Mouse (Mus musculus) layer of hippocampus, adult 2 months (tissue): ENCODE measurements around the gene Slamf8. TPM values are rescaled to one million over a fixed set of nuclear protein-coding genes. Genes with fewer than 3 reads are reported as not detected.
A peak's percentile ranks its signal among the peaks of the same experiment; 100 is the strongest.

Experiments used
- DNase-seq, 2 experiments: peaks; one replicate each; pipeline ENCODE4 v3.0.0; 2022; ENCODE audit warnings: low spot score in 2 of 2
- H3K27ac ChIP-seq: fragments of 200-600 bp; 2 replicates; pipeline ENCODE4 v1.8.1; 2022
- H3K4me3 ChIP-seq: fragments of 200-600 bp; 2 replicates; pipeline ENCODE4 v1.8.1; 2022; ENCODE audit warnings: mild to moderate bottlenecking
- CTCF ChIP-seq: fragments of 200-600 bp; conservative IDR thresholded peaks from 2 replicates; pipeline ENCODE4 v1.8.1; 2022; ENCODE audit warnings: antibody characterized with exemption, mild to moderate bottlenecking, moderate library complexity
- total RNA-seq, 2 experiments: library from RNA; stranded (reverse); gene quantifications; 2 replicates each; pipeline ENCODE4 v1.2.3; 2021

The Slamf8 gene
- total RNA-seq, 2 experiments from 2014 or later, result not detected

DNA sequence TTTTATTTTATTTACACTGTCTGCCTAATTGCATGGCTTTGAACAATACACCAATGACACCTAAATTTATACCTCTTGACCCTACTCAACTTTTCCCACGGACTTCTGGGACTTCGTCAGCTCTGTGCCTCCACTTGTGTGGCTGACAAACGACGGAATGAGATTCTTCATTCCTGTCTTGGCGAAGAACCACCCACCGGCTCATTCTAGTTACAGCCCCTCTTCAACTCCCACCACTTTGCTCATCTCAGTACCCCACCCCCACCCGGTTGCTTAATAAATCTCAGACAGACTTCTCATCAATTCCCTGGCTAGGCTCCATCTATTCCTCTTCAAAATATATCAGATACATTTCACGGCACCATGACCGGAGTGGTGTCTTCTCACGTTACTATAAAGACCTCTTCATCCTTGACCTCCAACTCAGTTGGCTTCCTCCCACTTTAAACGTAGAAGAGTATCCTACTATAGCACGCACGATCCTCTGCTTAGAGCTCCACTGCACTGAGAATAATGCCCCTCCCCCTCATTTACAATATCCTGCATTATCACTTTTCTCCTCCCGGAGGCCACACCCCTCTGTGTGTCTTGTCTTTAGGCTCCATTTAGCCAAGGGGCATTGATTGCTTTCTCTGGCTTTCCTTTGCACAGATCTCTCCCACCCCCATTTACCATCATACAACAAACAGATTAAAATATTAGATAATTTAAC is 27.2 kb upstream of the Slamf8 start:
- Histone ChIP-seq H3K27ac (no peak overlapping the region), H3K4me3 (peak overlapping the region; percentile 50)
- DNase-seq, result no peak
- no peak for TF ChIP-seq CTCF

DNA sequence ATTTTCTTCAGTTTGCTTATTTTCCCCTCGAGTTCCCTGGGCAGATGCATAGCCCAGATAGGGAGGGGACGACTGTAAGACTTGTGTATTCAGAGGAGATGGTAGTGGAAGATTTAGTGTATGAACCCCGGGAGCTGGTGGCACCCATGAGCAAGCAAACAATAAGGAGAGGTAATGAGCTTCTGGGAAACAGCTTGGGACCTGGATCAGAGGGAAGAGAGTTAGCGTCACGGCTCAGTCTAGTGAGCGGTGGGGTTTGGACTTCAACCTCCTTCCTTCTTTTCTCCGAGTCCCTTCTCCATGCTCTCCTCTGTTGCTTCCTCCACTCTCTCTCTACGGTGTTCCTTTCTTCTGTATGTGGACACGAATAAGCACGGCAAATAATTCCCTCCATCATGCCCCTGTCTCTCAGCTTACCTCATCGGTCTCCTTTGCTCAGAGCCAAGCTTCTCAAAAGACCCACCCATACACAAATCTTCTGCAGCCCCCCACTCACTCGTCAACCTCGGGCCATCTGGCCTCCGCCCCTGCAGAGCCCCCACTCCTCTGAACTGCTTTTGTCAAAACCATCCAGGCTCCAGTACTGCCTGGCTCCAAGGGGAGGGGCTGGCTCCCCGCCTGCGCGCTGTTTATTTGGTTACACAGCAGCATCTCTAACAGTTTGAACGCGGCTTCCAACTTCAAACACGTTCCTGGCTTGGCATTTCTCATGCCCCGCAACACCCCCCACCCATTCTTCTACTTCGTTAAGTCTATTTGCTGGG is 26.4 kb upstream of the Slamf8 start:
- DNase-seq, result peak in 1 of 2 experiments; percentile 46
- Histone ChIP-seq H3K27ac (no peak overlapping the region; the same call in 1 of the 2 replicates), H3K4me3 (peak overlapping the region; percentile 50)
- no peak for TF ChIP-seq CTCF

DNA sequence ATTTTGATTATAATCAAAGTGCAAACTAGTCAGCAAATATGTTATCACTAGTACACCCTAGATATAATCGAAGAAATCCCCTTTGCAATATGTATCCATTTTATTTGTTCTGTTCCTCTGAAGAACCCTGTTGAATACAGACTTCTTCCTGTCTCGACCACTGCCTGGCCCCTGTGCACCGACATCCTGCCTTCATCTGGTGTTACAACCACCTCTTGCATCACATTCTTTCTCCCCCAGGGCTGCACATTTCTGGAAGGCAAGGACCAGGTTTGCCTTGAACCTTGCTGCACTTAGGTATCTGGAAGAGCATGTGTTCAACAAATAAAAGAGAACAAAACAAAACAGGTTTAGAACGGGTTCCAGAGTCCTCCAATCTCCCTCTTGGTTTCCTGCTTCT is 25.0 kb upstream of the Slamf8 start:
- DNase-seq, result no peak
- TF ChIP-seq CTCF, result no peak
- Histone ChIP-seq H3K4me3 (no peak overlapping the region), H3K27ac (no peak overlapping the region)

DNA sequence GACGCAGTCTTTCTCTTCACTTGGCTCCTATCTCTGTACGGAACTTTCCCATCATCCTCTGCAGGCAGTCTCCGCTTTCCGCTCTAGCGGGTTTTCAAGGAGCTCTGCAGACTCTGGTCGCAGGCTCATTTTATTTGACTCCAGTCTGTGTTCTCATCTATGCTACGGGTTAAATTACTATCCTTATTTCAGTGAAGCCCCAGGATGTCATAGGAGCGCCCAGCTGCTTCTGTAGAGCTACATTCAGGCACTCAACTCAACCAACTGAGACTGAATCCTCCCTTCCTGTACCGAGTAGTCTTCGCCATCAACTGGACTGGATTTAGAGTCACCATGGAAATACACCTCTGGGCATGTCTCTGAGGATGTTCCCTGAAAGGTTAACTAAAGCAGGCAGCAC is 24.3 kb upstream of the Slamf8 start:
- no peak for DNase-seq
- no peak for TF ChIP-seq CTCF
- Histone ChIP-seq H3K27ac (no peak overlapping the region), H3K4me3 (no peak overlapping the region)

DNA sequence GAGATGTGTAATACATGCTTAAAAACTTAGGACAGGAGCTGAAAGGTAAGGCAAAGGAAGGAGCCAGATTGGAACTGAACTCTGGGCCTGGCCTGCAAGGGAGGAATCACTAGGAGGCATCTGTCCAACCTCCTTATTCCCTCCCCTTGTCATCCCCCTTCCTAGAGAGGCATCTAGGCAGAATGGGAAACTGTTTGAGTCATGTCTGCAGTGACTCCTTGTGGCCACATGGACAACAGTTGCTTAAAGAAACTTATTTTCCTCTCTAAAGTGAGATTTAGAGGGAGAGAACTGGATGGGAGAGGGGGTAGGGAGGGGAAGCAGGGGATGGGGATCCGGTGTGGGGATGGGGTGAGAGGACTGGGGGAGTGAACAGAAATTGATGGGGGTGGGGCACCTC is 22.4 kb upstream of the Slamf8 start:
- DNase-seq, result no peak
- TF ChIP-seq CTCF, result peak; percentile 55
- Histone ChIP-seq H3K4me3 (no peak overlapping the region), H3K27ac (no peak overlapping the region)

DNA sequence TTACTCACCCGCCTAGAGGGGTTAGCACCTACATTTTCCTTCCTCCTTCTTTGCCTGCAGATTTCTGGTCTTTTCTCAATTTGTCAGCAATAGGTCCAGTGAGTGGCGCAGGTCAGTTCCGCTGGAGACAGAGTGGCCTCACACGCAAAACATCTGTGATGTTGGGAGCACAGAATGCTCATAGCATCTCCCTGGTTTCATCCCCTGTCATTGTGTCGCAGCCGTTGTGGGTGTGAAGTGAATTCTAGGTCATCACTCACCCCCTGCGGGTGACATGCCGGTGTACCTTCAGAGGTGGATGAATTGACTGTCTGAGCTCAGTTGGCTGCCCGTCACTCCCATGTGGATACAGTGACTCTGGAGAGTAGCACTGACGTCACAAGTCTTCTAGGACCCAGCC is 20.9 kb upstream of the Slamf8 start:
- no peak overlapping the region for H3K4me3 ChIP-seq
- DNase-seq, result no peak
- no peak overlapping the region for H3K27ac ChIP-seq
- no peak for TF ChIP-seq CTCF

DNA sequence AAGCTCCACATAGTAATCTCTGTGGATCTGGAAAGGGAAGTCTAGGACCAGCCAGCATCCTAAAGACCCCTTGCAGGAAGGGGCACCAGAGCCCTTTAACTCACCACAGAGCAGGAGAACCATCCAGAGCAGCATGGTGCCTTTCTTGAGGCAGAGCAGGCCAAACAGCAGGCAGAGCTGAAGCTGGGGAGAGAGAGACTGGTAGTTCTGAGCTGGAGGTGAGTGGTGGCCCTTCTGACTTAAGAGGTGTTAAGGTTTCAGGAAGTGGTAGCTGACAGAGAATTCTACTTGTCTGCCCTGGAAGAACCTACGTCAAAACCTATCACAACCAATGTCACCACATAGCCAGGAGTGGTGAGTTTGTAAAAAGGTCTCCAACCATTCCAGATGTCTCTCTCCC is 12.0 kb upstream of the Slamf8 start, which contains the start of gene Fcrl6:
Gene Fcrl6 (minus strand): TSS at position 226 of the 400 bp plus-strand sequence.
- TF ChIP-seq CTCF, result no peak
- DNase-seq, result no peak

DNA sequence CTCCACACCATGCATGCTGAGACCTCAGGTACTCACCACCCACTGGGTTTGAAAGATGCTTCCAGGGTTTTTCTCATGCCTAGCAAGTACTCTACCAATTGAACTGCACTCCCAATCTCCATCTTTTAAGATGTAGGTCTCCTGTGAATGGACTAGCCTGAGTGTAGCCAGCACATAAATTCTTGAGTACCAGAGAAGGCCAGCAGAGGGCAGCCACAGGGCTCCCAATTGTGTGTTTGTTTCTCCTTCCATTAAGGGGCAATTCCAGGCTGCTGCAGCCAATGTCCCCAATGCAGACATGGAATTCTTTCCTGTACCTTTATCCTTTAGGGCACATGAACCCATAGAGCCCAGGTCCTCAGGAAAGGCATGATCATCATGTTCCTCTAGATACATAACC is 4.1 kb upstream of the Slamf8 start:
- DNase-seq, result peak in 1 of 2 experiments; percentile 46

More for the DNA sequence above, 12.0 kb upstream of the Slamf8 start, which contains the start of gene Fcrl6:
- H3K4me3 ChIP-seq, result no peak within 1 kb of the TSS
- H3K27ac ChIP-seq, result no peak within 1 kb of the TSS

DNA sequence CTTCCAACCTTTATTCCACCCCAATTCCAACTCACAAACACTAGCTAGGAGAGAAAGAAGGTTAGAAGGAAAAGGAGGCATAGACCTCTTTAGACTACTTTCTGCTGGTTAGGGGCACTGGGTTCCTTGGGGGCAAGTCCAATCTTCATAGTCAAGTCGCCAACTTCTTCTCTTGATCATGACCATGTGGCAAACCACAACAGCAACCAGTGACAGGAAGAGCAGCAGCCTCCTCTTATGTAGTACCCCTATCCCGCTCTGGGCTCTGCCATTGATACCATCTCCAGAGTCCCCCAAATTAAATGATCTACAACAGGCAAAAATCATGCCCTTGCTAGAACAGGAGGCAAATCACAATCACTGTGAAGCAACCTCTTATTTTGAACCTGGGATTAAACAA is 3.6 kb upstream of the Slamf8 start:
- Histone ChIP-seq H3K27ac (no peak overlapping the region), H3K4me3 (no peak overlapping the region)
- DNase-seq, result no peak
- no peak for TF ChIP-seq CTCF

More for the DNA sequence above, 4.1 kb upstream of the Slamf8 start:
- TF ChIP-seq CTCF, result peak; percentile 86
- Histone ChIP-seq H3K4me3 (no peak overlapping the region), H3K27ac (no peak overlapping the region)

DNA sequence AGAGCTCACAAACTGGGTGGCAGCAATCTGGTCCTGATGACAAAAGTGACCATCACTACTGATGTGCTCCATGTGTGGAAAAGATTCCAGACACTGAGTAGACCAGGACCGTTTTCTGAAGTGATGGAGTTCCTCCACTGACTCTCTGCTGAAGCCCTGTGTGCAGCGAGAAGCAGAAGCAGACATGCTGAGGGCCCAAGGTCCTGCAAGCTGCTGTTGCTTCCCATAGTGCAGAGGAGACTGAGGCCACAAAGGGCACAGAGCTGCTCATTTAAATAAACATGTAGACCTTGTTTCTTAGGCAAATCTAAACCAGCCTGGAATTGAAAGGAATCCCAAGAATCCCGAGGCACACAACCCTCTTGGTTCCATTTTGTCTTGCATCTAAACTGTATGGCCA is 3.0 kb upstream of the Slamf8 start:
- H3K27ac ChIP-seq, result no peak overlapping the region
- no peak for DNase-seq
- TF ChIP-seq CTCF, result no peak
- no peak overlapping the region for H3K4me3 ChIP-seq

DNA sequence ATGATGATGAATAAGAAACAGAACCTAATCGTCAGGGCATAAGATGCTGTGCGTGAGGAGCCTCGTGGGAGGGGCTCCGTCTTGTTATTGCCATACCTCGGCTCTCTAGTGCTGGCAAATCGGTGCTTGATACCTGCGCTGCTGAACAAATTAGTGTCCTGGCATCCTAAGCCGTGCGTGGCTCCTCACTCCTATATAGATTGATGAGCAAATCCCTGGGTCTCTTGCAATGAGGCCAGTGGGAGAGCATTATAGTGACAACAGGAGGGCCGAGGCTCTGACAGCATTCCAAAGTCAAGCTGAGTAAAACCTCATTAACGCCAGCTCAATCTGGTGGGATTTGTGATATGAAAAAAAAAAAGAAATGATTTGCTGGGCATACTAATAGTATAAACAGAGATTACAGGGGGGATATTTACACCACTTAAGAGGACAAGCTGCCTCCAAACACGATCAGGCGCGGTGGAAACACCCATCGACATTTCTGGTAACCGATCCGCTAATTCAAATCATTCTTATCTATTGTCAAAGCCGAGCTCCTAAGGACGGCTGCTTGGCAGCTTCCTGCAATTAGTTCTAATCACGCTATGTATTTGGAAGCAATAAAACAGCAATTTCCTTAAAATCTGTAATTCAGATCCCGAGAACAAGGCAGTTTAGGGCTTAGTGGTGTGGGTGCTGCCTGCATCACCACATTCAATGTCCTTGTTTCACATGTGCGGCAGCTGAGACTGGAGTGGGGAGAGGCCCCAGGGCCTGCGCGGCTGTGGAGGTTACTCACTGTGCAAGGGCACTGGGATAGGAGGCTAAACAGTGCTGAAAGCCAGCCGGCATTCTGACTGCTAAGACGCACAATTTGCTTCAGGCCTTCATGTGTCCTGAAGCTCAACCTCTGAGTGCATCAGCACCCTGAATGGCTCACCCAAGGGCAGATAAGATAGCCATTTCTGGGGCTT is 4.5 kb downstream of the Slamf8 start:
- H3K27ac ChIP-seq, result no peak overlapping the region
- no peak overlapping the region for H3K4me3 ChIP-seq
- DNase-seq, result no peak
- no peak for TF ChIP-seq CTCF

DNA sequence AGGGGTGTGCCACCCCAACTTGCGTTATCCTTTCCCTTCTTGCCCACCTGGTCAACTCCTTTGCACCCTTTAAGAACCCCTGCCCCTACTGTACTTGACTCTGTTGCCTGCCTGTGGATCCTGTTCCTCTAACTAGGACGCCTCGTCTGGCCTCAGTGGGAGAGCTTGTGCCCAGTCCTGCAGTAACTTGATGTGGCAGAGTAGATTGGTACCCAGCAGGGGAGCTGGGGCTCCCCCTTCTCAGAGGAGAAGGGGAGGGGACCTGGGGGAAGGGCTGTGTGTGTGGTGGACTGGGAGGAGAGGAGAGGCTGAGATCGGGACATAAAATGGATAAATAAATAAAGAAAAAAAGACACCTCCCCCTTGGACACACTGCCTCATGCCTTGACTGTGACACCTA is 5.3 kb downstream of the Slamf8 start:
- H3K27ac ChIP-seq, result no peak overlapping the region
- no peak for TF ChIP-seq CTCF
- no peak overlapping the region for H3K4me3 ChIP-seq
- DNase-seq, result no peak

DNA sequence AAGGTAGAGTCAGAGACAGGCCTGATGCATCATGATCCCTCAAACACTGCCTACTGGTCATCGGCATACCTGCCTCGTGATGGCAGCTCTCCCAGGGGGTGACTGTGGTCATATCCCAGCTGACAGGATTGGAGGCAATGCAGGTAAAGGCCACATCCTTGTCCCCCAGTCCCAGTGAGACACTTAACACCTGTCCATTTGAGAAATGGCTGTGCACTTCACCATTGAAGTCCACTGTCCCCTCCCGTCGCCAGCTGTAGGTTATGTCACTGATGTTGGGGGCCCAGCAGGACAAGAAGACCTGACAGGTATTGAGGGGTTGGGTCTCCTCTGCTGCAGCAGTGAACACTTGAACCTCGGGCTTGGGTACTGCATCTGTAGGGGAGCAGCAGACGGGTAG is 6.1 kb downstream of the Slamf8 start:
- no peak overlapping the region for H3K27ac ChIP-seq
- no peak for DNase-seq

More for the DNA sequence above, 6.1 kb downstream of the Slamf8 start:
- H3K4me3 ChIP-seq, result no peak overlapping the region
- TF ChIP-seq CTCF, result no peak
